Mouse (Mus musculus) kidney, adult 2 months (tissue): ENCODE measurements around the gene Pfdn2. TPM values are rescaled to one million over a fixed set of nuclear protein-coding genes. Genes with fewer than 3 reads are reported as not detected.

Experiments
- DNase-seq: peaks from one replicate; pipeline ENCODE4 v3.0.0; 2021
- H3K27ac ChIP-seq: fragments of 200-500 bp; 2 replicates; pipeline ENCODE4 v1.5.1; 2012; ENCODE audit warnings: low read depth, low read length, control low read depth, inconsistent platforms; ENCODE audit not compliant: insufficient read depth
- H3K27me3 ChIP-seq: fragments of 200-500 bp; replicated peaks from 2 replicates; pipeline ENCODE4 v1.6.1; 2012; ENCODE audit warnings: mild to moderate bottlenecking, moderate library complexity, low read length, inconsistent platforms; ENCODE audit not compliant: control insufficient read depth, insufficient read depth
- H3K36me3 ChIP-seq: fragments of 200-500 bp; 2 replicates; pipeline ENCODE4 v1.6.1; 2012; ENCODE audit warnings: mild to moderate bottlenecking, moderate library complexity, low read length, inconsistent platforms; ENCODE audit not compliant: control insufficient read depth, insufficient read depth
- H3K4me1 ChIP-seq: fragments of 200-500 bp; 2 replicates; pipeline ENCODE4 v1.6.1; 2011; ENCODE audit warnings: low read length; ENCODE audit not compliant: control insufficient read depth, insufficient read depth
- H3K4me3 ChIP-seq: fragments of 200-500 bp; 2 replicates; pipeline ENCODE4 v1.5.1; 2011; ENCODE audit warnings: mild to moderate bottlenecking, low read depth, low read length, control low read depth; ENCODE audit not compliant: insufficient read depth
- CTCF ChIP-seq: fragments of 200-500 bp; conservative IDR thresholded peaks from 2 replicates; pipeline ENCODE4 v1.5.1; 2011; ENCODE audit warnings: low read depth, mild to moderate bottlenecking, control low read depth, low read length, moderate library complexity, mixed read lengths; ENCODE audit not compliant: insufficient read depth, insufficient read length
- POLR2A ChIP-seq: fragments of 200-500 bp; IDR thresholded peaks from one replicate; pipeline ENCODE4 v1.6.1; 2011; ENCODE audit warnings: low read depth, low read length, control low read depth
- WGBS: fragments of 180-500 bp; shearing (Covaris S2); methylation state at CpG from one replicate; pipeline ENCODE4 v1.1.7; 2018; 5-methylcytosine and 5-hydroxymethylcytosine counted together
- polyA plus RNA-seq: library from polyadenylated mRNA; depleted of rRNA; stranded (reverse); fragments of >200 nt; gene quantifications from 2 replicates; pipeline ENCODE4 v1.2.3, GENCODE M21; 2012

The Pfdn2 gene
- polyA plus RNA-seq, 1 experiment: 37.0 TPM

DNA sequence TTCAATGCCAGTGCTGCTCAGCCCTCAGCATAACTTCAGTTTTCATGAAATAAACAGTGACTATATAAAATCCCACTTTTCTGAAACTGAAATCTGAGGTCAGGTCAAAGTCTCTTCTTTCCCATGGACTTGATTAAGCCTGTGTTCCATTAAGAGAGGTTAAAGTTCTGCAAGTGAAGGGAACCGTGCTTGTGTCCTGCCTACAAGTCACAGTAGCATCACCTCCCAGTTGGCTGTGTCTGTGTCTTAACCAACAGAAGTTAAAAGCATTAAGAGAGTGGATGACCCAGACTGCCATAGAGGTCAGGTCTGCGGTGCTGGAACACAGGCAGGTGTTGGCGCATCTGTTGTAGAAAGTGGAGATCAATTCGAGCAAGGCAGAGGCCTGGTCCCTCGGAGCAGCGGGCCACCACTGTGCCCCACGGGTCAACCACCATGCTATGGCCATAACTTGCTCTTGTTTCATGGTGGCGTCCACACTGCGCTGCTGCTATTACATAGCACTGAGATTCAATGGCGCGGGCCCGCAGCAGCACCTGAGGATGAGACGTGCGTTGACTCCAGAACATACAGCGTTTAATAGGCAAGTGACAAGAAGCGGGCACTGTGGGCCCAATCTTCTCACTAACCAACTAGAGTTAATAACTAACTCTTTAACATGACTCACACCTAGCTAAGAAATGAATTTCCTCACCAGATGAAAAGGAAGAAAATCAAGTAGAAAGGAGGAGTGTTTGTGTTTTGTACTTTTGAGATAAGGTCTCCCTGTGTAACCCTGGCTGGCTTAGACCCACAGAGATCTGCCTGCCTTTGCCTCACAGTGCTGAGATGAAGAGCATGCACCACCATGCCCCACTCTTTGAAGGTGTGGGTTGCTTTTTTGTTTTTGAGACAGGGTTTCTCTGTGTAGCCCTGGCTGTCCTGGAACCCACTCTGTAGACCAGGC is 2.9 kb upstream of the Pfdn2 start:
- Histone ChIP-seq H3K36me3 (peaks cover 4% of the 10 kb centered on the region; the same call in 1 of the 2 replicates), H3K27ac (peak overlapping the region; percentile 95), H3K4me1 (peaks cover 17% of the 10 kb centered on the region; the same call in 1 of the 2 replicates)

DNA sequence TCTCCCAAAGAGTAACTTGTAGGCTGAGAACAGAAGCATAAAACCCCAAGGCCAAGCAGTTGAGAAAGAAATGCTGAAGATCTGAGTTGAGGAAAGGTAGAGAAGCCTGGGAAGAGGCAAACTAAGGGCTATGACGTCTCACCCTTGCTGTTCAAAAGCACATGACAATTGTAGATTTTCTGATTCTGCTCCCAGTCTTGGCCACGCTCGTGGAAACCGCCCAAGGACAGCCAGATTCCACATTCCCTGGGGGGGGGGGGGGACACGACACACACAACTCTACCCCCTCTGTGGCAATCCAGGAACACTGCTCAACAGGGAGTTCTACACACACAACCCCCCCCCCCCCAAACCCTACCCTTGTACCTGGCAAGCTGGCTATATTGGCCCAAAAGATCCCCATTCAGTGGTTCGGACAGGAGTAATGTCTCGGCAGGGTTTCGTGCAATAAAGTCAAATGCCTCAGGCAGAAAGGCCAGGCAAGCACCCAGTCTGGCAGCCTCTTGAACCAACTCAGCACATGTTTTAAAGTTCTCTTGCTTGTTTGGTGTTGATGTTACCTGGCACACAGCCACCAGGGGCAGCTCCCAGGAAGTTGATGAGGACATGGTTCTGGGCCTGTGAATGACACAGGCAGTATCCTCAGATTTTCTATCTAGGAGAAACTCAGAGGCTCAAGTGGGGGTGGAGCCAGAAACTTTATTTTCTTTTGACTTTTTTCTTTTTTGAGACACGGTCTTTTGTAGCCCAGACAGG is 1.4 kb upstream of the Pfdn2 start:
- Histone ChIP-seq H3K36me3 (peaks cover 4% of the 10 kb centered on the region; the same call in 1 of the 2 replicates), H3K27me3 (no peaks in the 10 kb centered on the region), H3K27ac (peak overlapping the region; percentile 26), H3K4me1 (peaks cover 20% of the 10 kb centered on the region; the same call in 1 of the 2 replicates), H3K4me3 (peak overlapping the region; percentile 0; the same call in 1 of the 2 replicates)
- no peak for TF ChIP-seq POLR2A
- no peak for TF ChIP-seq CTCF
- DNase-seq: peak; percentile 89
- WGBS: 26% methylated on average over 8 of the region's 9 CpGs

More for the DNA sequence above, 2.9 kb upstream of the Pfdn2 start:
- peak; percentile 80 for DNase-seq
- TF ChIP-seq POLR2A: no peak
- peak overlapping the region; percentile 30; the same call in 1 of the 2 replicates for H3K4me3 ChIP-seq
- 58% methylated on average over 16 of the region's 16 CpGs for WGBS
- H3K27me3 ChIP-seq: no peaks in the 10 kb centered on the region

DNA sequence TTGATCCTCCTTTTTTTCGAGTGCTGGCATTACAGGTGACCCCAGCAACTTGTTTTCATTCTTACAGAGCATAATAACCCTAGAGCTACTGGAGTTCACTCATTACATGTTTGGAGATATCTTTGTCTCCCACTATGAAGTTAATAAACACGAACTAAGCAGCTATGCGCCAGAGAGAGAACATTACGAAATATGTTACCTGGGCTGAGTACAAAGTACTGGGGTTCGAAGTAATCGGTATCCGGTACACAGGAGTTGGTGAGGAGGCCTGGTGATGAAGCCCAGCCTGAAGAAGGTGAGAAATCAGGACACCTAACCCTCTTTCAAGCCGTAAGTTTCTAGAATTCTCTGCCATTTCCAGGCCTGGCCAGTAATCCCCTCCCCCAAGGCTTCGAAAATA is 755 bp upstream of the Pfdn2 start:
- Histone ChIP-seq H3K27ac (peak overlapping the region; percentile 26), H3K36me3 (peaks cover 4% of the 10 kb centered on the region; the same call in 1 of the 2 replicates), H3K4me3 (peak overlapping the region; percentile 81), H3K4me1 (peaks cover 22% of the 10 kb centered on the region; the same call in 1 of the 2 replicates), H3K27me3 (no peaks in the 10 kb centered on the region)
- WGBS: 62% methylated on average over 9 of the region's 9 CpGs
- peak; percentile 57 for DNase-seq
- TF ChIP-seq CTCF (no peak), POLR2A (no peak)

DNA sequence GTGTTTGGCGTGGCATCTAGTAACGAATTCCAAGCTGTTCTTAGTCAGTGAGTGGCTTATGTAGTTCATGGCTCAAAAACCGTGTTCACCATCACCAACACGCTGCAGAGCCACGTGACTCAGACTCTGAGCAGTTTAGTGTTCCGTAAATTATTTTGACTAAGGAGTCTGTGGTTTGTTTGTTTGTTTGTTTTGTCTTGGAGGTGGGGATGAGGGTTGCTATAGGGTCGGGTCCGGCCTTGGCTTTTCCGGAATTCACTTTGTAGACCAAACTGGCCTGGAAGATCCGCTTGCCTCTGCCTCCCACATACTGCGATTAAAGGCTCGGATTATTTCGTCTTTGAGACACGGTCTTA is 603 bp downstream of the Pfdn2 start:
- peak overlapping the region; percentile 81 for H3K4me3 ChIP-seq
- TF ChIP-seq POLR2A: no peak
- no peak for TF ChIP-seq CTCF
- DNase-seq: no peak
- no peaks in the 10 kb centered on the region for H3K27me3 ChIP-seq
- 2% methylated on average over 14 of the region's 14 CpGs for WGBS
- H3K4me1 ChIP-seq: peaks cover 24% of the 10 kb centered on the region; the same call in 1 of the 2 replicates
- H3K27ac ChIP-seq: peak overlapping the region; percentile 46
- no peaks in the 10 kb centered on the region; the same call in 1 of the 2 replicates for H3K36me3 ChIP-seq

DNA sequence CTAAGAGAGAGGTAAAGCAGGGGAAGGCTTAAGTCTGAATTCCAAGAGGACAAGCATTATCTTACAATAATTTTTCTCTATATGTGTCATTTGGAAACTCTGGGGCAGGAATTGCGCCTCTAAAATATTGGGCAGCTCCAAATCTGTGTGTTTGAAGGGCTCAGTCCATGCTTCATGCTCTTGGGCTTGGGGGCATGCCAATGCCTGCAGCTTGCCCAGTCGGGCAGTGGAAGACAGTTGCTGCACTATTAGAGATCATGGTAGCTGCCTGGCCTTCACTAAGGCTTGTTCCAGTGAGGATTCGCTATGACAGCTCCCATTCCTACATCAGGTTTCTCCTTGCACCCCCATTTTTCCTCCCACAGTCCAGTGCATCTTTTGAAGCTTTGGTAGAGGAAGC is 3.2 kb downstream of the Pfdn2 start:
- H3K27ac ChIP-seq: no peak overlapping the region
- H3K36me3 ChIP-seq: no peaks in the 10 kb centered on the region
- no peak for TF ChIP-seq CTCF
- no peak for TF ChIP-seq POLR2A
- no peak overlapping the region for H3K4me3 ChIP-seq
- WGBS: 74% methylated on average over 3 of the region's 3 CpGs
- no peak for DNase-seq
- peaks cover 11% of the 10 kb centered on the region; the same call in 1 of the 2 replicates for H3K4me1 ChIP-seq
- no peaks in the 10 kb centered on the region for H3K27me3 ChIP-seq

DNA sequence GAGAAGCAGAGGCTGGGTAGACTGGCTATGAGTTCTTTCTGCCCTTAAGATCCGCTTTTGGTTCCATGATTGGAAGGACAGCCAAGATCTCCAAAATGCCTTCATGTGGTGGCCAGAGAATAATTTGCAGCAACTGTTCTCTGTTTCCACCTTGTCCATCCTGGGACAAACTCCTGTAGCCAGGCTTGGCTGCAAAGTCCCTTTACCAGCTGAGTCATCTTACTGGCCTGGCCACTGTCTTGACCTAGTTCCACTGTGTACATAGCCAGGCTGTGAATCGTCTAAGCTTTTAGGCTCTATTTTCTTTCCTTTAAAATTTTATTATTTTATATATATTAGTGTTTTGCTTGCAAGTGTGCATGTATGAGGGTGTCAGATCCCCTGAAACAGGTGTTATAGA is 3.7 kb downstream of the Pfdn2 start:
- Histone ChIP-seq H3K36me3 (no peaks in the 10 kb centered on the region), H3K4me3 (no peak overlapping the region), H3K4me1 (peaks cover 11% of the 10 kb centered on the region; the same call in 1 of the 2 replicates), H3K27me3 (no peaks in the 10 kb centered on the region), H3K27ac (no peak overlapping the region)
- TF ChIP-seq POLR2A (no peak), CTCF (no peak)
- no peak for DNase-seq
- 60% methylated on average over 2 of the region's 2 CpGs for WGBS
